Mouse (Mus musculus): Measurements from ENCODE around the gene Apba2.

Apba2 gene

DNA sequence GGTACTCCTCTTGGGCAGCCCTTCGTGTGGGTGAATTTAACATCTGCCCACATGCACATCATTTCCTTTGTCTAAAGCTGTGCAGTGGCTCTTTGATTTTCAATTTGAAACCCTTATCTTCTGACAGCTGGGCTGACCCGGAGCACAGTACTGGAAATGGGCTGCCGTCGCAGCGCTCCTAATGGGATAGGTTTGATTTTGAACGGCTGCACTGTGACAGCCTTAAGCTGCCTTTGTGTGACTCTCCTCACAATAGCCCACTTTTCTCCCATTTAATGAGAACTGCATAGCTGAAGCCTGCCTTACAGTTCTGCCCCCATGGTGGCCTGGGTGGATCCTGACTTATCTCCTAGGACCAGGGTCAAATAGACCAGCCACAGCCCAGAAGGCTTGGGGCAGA lies 31.9 kb downstream of the Apba2 start:
- DNase-seq, result no peak

DNA sequence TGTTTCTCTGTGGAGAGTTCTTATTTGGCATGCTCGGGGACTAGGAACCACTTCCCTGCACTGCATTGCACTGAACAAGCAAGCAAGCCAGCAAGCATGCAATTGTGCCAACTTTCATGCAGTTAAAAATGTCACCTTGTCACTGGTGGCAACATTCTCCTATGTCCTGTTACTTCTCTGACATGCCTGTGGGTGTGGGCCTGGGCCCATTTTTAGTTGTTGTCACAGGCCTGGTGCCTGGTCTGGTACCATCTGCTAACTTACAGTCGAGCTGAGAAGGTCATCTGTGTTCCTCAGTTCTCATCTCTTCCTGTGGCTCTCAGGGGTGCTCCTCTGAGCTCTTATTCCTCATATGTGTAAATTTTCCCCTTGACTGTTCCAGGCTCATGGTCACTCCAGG lies 33.8 kb downstream of the Apba2 start:
- no peak for DNase-seq

DNA sequence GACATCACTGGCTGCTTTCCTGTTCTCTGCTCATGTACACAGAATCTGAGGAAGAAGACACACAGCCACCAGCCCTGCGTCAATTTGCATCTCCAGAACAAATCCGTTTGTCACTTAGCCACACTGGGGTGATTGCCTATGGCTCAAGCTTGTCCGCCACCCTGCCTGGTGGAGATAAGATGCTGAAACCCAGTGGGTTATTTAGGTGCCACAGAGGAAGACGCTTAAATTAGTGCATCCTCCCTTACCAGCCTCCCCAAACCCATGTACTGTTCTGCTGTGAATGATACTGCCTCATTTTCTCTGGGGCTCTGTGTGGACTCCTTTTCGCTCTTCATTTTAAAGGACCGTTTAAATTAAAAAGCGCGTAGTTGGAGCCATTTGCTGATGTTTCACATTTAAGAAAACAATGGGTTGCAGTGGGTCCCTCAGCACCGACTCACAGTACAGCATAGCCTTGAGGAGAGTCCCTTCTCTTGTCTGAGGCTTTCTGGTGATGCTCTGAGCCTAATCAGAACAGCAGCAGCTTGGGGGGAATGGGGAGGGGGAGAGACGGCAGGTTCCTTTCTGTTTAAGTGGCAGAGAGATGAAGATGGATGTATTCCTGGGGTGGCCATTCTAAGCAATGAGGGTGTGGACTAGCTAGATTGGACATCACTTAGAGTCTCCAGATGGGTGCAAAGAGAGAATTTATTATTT lies 38.1 kb downstream of the Apba2 start:
- DNase-seq, result no peak

DNA sequence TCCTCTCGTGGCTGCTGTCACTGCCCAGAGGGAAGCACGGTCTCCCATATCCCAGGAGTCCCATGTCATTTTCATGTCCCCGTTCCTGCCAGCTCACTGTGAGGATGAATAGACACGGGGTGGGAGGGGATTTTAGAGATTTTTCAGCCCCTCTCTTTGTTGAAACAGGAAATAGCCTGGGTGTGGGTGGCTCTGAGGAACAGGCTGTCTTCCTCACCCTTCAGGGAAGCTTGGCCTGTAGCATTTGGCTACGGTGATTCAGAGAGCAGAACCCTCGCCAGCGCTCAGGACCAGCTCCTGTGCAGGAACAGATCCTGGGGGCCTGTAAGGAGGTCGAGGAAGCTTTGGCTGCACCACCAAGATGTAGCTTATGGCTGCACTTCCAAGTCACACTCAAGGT lies 45.3 kb downstream of the Apba2 start:
- no peak for DNase-seq

DNA sequence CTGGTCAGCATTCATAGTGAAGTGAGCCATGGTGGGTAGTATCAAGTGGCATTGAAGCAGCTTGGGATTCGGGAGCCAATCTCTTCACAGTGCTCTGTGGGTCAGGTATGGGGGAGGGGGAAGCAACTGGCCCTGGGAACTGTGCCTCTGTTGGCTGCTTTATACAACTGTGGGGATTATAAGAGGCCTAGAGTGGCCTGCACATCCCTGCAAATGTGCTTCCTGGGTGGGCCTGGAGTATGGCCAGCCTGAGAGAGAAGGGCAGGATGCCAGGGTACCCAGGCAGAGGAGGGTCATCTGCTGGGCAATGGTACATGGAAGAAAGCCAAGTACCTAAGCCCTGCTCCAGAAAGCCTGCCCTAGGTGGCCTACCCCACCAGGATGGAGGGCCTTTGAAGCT lies 49.4 kb downstream of the Apba2 start:
- DNase-seq, result no peak

DNA sequence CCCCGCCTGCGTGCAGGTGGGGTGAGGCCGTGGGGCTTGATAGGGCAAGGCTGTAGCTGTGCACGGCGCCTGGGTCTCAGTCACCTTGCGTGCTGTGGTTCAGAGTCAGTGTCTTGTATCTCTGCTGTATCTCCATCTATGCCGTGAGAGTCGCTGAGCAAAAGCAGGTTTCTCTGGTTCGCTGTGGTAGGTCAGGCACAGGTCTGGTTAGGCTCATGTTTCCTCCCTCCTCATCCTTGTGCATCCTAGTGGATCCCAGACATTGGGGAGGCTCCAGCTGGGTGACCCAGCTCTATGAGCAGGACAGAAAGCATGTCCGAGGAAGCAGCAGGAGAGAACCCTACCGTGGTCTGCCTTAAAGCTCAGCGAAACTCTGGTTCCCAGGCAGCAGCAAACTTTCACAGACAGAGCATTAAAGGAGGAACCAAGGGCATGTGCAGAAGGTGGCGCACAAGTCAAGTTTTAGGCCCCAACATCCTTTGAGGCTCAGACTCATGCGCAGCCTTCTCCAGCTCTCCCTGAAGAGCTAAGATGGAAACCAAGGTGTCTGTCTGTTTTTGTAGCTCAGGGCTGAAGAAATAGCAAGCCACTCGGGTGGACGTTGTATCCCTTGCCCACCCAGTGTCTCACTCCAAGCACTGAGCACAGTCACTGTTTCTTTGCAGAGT lies 51.2 kb downstream of the Apba2 start:
- no peak for DNase-seq

DNA sequence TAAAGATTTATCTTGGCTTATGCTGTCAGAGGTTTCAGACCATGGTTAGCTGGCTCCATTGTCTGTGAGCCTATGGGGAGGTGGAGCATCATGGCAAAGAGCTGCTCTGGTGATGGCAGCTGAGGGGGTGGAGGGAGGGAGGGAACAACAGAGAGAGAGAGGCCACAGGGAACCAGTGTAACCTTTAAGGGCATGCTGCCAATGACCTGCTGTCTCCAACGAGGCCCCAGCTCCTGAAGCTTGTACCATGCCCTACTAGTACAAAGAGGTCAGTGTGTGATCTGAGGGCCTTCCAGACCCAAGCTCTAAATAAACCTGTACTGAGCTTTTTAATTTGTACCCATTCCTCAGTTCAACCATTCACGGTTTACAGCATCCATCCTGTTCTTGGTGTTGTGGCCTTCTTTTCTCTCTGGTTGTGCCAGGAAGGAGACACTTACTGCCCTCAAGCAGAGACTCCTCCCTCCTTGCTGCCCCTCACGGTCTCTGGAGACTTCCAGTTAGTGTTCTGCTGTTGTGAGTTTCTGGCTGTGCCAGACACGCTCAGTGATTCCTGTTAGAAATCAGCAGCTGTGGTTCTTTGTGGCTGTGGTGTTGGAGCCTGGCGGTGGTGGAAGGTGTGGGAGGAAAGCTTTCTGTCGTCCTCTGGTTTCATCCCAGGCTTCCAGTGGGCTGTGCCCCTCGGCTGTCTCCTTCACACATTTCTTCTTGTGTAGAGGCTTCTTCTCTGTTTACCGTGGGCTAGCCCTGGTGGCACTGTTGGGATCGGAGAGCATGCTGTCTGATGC lies 60.4 kb downstream of the Apba2 start:
- DNase-seq, result no peak

DNA sequence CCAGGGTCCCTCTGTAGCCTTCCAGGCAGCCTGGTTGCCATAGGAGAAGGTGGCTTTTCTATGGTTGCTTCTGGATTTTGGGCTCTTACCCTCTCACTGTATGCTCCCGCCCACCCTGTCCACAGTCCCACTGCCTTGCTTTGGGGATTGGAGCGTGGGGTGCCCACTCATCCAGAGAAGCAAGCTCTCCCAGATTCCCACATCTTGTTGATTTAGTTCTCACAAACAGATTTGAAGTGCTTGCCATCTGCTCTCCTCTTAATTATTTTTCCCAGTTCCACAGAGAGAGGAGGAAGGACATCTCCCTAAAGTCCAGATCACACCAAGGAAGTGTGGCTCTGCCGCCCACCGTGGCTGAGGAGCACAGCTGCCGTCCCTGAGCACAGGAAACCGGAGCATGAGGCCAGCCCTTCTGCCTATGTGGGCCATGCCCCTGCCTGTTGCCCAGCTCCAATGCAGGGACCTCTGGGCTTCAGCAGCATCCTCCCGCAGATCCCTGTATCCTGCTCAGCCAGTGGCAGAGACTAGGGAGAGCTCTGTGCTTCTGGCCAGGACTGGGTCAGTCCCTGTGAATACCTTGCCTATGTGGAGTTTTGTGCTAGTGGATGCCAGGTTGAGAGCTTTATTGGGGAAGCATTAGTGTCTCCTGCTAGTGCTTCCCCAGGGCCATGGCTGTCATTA lies 63.5 kb downstream of the Apba2 start:
- no peak for DNase-seq

DNA sequence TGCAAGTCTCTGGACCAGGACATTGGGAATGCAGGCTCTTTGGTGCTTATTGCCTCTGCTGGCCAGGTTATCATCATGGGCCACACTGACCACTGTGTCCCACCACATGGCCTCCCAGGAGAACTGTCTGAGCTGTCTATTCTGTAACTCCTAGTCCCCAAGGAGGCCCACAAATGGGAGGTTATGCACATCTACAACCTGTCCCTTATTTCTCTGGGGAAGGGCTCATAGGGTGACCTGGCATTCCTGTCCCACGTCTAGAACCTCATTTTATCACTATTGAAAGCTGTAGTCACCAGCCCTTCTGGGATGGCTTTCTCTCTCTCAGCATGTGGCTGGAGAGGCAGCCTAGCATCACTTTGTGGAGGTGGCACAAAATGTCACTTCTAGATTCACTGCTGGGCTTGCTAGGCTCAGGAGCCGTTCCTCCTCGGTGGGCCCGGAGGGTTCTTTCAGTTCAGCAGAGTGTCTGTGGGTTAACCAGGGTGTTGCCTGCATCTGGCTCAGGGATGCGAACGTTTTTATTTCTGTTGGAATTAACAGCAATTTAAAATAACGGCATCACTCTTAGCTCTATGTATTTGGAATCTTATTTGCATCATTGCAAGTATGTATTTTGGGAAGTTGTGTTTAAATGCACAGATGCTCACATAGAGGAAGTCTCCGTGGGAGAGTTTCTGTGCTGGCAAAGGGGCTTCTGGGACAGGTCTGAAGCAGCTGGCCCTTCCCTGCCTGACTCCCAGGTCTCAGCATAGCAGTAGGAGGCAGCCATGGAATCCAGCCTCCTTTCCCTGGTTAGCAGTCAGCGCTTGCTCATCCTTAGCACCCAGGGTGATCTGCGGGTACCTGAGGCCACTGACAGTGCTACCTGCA lies 65.1 kb downstream of the Apba2 start:
- no peak for DNase-seq

DNA sequence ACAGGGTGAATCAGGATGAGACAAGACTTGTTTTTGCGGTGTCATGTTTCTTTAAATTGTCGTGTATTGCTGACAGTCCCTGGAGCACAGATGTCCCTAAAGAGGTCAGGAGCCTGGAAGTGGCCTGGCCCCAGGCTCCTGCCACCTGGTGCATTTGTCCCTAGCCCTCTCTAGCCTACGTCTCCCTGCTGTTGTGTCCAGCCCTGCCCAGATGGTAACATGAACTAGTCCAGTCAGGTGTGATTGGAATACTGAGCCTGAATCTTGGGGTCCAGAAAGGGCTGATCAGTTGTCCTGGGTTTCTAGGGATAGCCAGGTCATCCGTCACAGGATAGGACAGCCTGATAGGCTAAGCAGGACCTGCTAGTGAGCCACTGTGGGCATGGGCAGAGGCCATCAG lies 67.2 kb downstream of the Apba2 start:
- no peak for DNase-seq

DNA sequence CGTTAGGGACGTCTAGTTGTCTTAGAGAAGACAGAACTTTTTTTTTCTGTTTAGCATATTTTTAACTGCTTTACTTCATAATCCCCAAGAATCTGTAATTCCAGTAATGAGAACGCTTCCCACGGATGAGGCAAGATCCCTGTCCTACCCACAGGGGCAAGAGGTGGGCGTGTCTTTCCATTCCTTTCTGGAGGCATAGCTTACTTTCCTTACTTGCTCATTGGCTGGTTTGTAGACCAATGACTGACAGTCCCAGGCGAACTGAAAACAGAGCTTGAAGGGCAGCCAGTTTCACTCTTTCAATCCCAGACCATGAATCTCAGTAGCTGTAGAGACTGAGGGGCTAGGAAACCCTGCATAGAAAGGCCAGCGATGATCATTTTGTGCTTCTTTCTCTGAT lies 68.2 kb downstream of the Apba2 start:
- DNase-seq, result no peak

DNA sequence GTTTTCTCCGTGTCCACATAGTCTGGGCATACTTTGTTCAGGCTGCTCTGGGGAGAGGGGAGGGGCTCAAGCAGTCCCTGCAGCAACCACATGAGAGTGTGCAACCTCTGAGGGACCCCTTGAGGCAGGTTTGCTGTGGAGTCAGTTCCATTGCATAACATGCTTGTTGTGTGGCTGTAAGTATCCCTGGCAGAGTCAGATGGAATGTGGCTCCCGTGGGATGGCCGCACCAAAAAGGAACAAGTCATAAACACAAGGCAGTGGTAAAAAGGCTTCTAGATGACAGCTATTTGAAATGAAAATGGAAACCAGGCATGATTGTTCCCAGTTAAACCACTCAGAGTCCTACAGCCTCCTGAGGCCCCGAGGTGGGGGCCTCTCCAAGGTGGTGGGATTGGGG lies 69.4 kb downstream of the Apba2 start:
- no peak for DNase-seq

DNA sequence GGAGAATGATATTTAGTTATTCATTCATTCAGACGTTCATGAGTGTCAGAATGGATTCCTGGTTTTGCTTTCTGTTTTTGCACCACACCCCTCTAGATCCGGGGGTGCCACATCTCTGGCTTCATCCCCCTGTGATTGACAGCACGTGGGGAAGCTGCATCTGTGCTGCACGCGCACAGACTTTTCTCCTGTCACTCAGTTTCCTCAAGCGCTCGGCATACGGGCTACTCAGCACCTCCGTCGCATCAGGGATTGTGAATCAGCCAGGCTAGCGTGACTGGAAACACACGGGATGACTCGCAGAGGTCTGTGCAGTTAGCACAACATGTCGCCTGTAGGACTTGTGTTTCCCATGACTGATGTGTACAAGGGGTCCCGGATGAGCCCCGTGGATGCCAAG lies 72.6 kb downstream of the Apba2 start:
- DNase-seq, result no peak

DNA sequence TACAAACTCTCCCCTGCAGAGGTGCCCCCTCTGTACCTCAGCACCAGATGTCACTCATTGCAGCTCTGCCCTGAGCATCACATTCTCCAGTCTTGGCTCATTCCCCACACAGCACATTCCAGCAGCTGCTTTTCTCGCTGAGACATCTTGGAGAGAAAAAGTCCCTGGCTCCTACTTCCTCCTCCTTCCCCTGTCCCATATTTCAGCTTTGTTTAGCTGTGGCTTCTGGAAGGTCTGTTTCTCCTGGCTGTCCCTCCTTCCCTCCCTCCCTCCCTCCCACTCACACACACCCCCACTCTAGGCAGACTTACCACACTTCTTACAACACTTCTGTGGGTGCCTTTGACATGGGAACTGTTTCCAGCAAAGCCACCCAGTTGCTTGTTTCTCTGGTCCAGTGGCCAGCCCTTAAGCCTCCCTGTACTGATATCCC lies 75.0 kb downstream of the Apba2 start:
- DNase-seq, result no peak

DNA sequence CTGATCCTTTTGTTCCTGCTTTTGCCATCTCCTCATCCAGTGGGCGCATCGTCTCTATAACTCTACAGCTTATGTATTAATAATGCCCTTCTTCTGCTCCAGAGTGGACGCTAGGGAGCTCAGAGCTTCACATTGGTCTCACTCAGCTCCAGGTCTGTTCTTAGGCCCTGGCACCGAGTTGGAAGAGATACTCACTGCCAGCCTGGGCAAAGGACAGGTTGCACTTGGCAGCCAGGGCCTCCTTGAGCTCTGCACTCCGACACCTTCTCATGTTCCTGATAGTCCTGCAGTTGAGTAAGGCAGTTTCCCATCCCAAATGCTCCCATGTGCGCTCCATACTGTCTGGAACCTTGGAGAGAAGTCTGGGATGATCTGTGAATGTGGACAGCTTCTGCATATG lies 76.7 kb downstream of the Apba2 start:
- DNase-seq, result no peak

DNA sequence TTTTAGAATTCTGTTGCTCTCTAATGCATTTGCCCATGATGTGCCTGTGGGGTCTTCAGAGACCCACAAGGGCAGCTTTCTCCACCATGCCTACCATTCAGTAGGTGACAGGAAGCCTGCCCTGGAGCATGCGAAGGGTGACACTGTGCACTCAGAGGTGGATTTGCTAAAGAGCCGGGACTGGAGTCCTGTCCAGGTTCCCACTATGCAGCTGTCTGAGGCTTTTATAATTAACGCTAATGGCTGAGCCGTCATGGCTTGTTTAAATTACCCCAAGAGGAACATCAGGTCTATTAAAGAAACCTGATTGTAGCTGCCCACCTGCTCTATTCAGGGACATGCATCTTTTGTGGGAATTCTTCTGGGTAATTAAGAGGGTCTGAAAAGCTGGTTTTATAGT lies 78.4 kb downstream of the Apba2 start:
- no peak for DNase-seq

DNA sequence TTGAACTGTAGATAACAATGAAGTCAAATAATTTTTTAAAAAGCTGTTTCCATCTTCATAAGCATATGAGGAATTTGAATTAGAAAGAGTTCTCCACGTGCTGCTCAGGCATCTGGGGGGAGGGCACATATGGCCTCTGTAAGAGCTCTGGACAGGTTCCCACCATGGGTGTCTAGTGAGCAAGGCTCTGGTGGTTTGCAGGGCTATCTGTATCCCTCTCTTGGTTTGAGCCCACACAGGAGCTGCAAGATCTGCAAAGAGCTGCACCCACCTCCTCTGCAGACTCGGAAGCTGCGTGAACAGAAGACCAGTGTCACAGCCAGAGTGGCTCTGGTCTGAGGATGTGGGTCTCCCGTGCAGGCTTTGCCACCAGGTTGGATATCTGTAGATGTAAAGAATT lies 78.8 kb downstream of the Apba2 start:
- DNase-seq, result no peak

DNA sequence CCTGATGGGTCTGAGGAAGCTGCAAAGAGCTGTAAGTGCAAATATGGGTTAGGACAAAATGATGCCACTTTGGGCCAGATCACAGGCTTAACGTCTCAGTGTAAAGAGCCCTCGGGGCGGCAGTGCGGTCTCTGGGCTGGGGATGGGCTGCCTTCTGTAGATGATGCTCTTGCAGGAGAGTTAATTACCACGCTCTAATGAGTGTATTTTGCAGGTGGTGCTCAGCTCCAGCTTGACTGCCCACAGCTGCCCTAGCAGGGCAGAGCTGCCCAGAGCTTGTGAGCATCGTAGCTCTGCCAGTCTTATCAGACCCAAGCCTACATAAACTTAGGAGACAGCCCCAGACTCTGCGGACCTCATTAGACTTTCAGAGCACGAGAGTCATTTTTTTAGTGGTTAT lies 80.9 kb downstream of the Apba2 start:
- DNase-seq, result no peak

DNA sequence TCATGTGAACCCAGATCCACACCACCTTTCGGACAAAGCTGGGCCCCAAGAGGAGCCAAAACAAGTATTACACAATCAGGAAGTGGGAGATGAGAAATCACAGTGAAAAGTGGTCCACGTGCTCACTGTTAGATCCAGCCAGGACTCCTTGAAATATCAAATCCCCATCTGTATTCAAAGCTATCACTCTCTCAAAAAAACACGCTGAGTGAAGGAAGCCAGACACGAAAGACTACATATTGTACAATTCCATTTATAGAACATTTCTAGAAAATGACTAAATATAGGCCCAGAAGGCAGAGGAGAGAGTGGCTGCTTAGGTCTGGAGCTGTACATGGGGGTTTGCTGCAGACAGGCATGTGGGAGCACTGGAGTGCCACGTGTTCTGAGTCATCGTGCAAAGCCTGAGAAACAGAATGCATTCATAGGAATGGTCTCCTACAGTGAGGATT lies 82.2 kb downstream of the Apba2 start:
- no peak for DNase-seq

DNA sequence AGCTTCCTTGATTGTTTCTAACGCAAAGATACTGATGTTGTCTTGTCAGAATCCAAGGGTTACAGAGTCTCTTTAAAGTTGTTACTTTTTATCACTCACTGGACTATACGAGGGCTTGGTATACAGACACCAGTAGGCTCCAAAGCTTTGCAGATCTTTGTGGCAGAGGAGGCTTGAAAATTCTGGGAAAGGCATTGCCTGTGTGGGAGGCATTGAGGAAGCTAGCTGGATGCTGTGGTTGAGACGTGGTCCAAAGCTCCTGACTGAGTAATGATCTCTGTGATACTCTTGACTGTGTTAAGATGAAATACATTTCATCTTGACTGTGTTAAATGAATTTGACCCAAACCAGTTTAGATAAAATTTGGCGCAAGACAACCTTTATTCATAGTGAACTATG lies 84.6 kb downstream of the Apba2 start:
- DNase-seq, result no peak

DNA sequence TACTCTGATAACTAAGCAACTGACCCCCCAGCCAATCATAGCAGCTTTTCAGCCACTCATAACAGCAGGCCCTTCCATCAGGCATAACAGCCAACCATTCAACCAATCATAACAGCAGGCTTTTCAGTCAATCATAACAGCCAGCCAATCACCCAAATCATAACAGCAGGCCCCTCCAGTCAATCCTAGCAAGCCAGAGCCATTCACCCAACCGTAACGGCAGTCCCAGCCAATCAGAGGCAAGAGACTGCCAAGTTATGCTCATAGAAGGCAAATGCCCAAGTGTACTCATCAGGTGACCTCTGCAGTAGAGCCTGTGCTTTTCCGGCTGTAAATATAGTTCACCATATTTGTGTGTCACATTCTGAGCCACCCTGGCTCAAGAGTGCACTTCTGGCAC lies 85.1 kb downstream of the Apba2 start:
- no peak for DNase-seq

DNA sequence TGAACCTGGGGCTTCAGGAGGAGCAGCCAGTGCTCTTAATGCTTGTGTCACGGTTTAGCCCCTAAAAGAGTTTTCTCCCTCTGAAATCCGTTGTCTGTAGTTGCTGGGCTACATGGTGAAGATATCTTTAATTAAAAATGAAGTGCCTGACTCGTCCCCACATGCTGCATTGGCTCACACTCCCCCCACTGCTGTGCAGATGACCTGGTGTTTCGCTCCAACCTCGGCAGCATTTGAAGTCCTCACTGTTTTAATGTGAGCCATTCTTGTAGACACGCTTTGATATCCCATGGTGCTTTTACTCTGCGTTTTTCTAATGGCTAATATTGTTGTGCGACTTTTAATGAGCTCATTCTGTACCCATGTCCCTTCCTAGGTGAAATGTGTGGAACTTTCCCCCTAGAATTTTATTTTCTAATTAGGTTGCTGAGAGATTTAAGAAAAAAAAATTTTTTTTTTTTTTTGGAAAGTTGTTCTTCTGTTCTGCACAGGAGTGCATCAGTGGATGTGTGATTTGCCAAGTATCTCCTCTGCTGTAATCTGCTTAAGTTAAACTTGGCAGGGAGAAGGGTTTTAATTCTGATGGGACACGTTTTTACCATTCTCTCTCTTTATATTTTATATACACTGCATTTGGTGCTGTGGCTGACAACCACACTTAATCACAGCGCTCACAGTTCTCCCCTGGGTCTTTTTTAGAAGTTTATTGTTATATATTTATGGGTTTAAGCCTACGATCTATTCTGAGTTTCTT lies 87.3 kb downstream of the Apba2 start:
- no peak for DNase-seq

Measured in thymus, postnatal 14 days (tissue).